Mouse (Mus musculus) urinary bladder, postnatal 14 days (tissue): ENCODE measurements around the gene Brd3os.

ENCODE experiments used
- DNase-seq: peaks from one replicate; pipeline ENCODE4 v3.0.0; 2021; ENCODE audit warnings: low spot score

The Brd3os gene

GRCm38 (mm10) chr2:27441767-27442707 is at the start of gene Brd3os:
TSS of gene Brd3os (plus strand) at chr2:27442324.
- peak; percentile 96 for DNase-seq

GRCm38 (mm10) chr2:27394158-27394832 is 47.8 kb upstream of the Brd3os start:
- DNase-seq = no peak

- DNase-seq = no peak
Measured at GRCm38 (mm10) chr2:27396656-27397440, 45.3 kb upstream of the Brd3os start.

- no peak for DNase-seq
Measured at GRCm38 (mm10) chr2:27400083-27400482, 42.0 kb upstream of the Brd3os start.

GRCm38 (mm10) chr2:27401544-27401943 is 40.6 kb upstream of the Brd3os start:
- DNase-seq = no peak

- no peak for DNase-seq
Measured at GRCm38 (mm10) chr2:27404375-27405093, 37.6 kb upstream of the Brd3os start.

GRCm38 (mm10) chr2:27405094-27405884 is 36.8 kb upstream of the Brd3os start:
- DNase-seq = no peak

- DNase-seq = no peak
Measured at GRCm38 (mm10) chr2:27406928-27407327, 35.2 kb upstream of the Brd3os start.

GRCm38 (mm10) chr2:27408194-27408593 is 33.9 kb upstream of the Brd3os start:
- DNase-seq = no peak

GRCm38 (mm10) chr2:27410518-27411140 is 31.5 kb upstream of the Brd3os start:
- DNase-seq = no peak

- DNase-seq = no peak
Measured at GRCm38 (mm10) chr2:27411688-27412174, 30.4 kb upstream of the Brd3os start.

- DNase-seq = no peak
Measured at GRCm38 (mm10) chr2:27412245-27412800, 29.8 kb upstream of the Brd3os start.

- DNase-seq = no peak
Measured at GRCm38 (mm10) chr2:27413582-27413935, 28.6 kb upstream of the Brd3os start.

- peak; percentile 43 for DNase-seq
Measured at GRCm38 (mm10) chr2:27413936-27414657, 28.0 kb upstream of the Brd3os start.

GRCm38 (mm10) chr2:27415060-27415783 is 26.9 kb upstream of the Brd3os start:
- no peak for DNase-seq

GRCm38 (mm10) chr2:27416425-27416824 is 25.7 kb upstream of the Brd3os start:
- DNase-seq = peak; percentile 75

GRCm38 (mm10) chr2:27417648-27418153 is 24.4 kb upstream of the Brd3os start:
- DNase-seq = no peak

GRCm38 (mm10) chr2:27418577-27419070 is 23.5 kb upstream of the Brd3os start:
- peak; percentile 74 for DNase-seq
